Mouse (Mus musculus) macrophage (primary cell): Measurements from ENCODE around the gene Cfap43. TPM values are rescaled to one million over a fixed set of nuclear protein-coding genes. Genes with fewer than 3 reads are reported as not detected.

ENCODE experiments used
- H3K27ac ChIP-seq: fragments of 350-480 bp; formaldehyde crosslinking; 2 replicates; pipeline ENCODE4 v1.9.0; 2021
- H3K36me3 ChIP-seq: fragments of 350-480 bp; formaldehyde crosslinking; 2 replicates; pipeline ENCODE4 v1.9.0; 2021; ENCODE audit errors: inconsistent target
- H3K4me3 ChIP-seq: fragments of 350-480 bp; formaldehyde crosslinking; 2 replicates; pipeline ENCODE4 v1.9.0; 2021; ENCODE audit errors: inconsistent target
- H3K79me2 ChIP-seq: fragments of 350-480 bp; formaldehyde crosslinking; 2 replicates; pipeline ENCODE4 v1.9.0; 2021; ENCODE audit errors: inconsistent target
- WGBS: methylation state at CpG from one replicate; pipeline ENCODE4 v1.1.7; 2026; ENCODE audit warnings: inconsistent platforms; ENCODE audit not compliant: missing documents; 5-methylcytosine and 5-hydroxymethylcytosine counted together
- polyA plus RNA-seq: library from polyadenylated mRNA; stranded (reverse); fragments of 250-400 nt; gene quantifications from 3 replicates; pipeline ENCODE4 v1.2.4, GENCODE M21; 2018; ENCODE audit warnings: inconsistent platforms

Gene Cfap43
- polyA plus RNA-seq, 1 experiment from 2014 or later: 0.11 TPM

- Histone ChIP-seq H3K36me3 (no peaks in the 10 kb centered on the region), H3K79me2 (peaks cover 95% of the 10 kb centered on the region), H3K4me3 (no peak overlapping the region), H3K27ac (peak overlapping the region; percentile 33; the same call in 1 of the 2 replicates)
- 16% methylated on average over 5 of the region's 5 CpGs for WGBS
Observed at GRCm38 (mm10) chr19:47905603-47906002, 13.5 kb downstream of the Cfap43 start.

GRCm38 (mm10) chr19:47905081-47905480 is 14.0 kb downstream of the Cfap43 start:
- 22% methylated on average over 4 of the region's 4 CpGs for WGBS
- H3K79me2 ChIP-seq: peaks cover 95% of the 10 kb centered on the region
- H3K36me3 ChIP-seq: no peaks in the 10 kb centered on the region
- H3K4me3 ChIP-seq: no peak overlapping the region
- H3K27ac ChIP-seq: peak overlapping the region; percentile 33; the same call in 1 of the 2 replicates

GRCm38 (mm10) chr19:47903679-47904078 is 15.4 kb downstream of the Cfap43 start:
- WGBS: 100% methylated on average over 4 of the region's 4 CpGs
- H3K36me3 ChIP-seq: no peaks in the 10 kb centered on the region; the same call in 1 of the 2 replicates

GRCm38 (mm10) chr19:47902316-47903201 is 16.5 kb downstream of the Cfap43 start:
- Histone ChIP-seq H3K4me3 (no peak overlapping the region), H3K79me2 (peaks cover 97% of the 10 kb centered on the region), H3K27ac (no peak overlapping the region), H3K36me3 (peaks cover 7% of the 10 kb centered on the region)
- WGBS: 65% methylated on average over 13 of the region's 13 CpGs

More at GRCm38 (mm10) chr19:47903679-47904078, 15.4 kb downstream of the Cfap43 start:
- Histone ChIP-seq H3K4me3 (no peak overlapping the region), H3K27ac (no peak overlapping the region), H3K79me2 (peaks cover 97% of the 10 kb centered on the region)

- Histone ChIP-seq H3K36me3 (peaks cover 27% of the 10 kb centered on the region), H3K4me3 (no peak overlapping the region), H3K79me2 (peaks cover 87% of the 10 kb centered on the region), H3K27ac (no peak overlapping the region)
- WGBS: 76% methylated on average over 10 of the region's 10 CpGs
Observed at GRCm38 (mm10) chr19:47900558-47900957, 18.5 kb downstream of the Cfap43 start.

GRCm38 (mm10) chr19:47900012-47900411 is 19.1 kb downstream of the Cfap43 start:
- no peak overlapping the region for H3K27ac ChIP-seq
- peaks cover 31% of the 10 kb centered on the region for H3K36me3 ChIP-seq
- 89% methylated on average over 6 of the region's 6 CpGs for WGBS
- peaks cover 81% of the 10 kb centered on the region for H3K79me2 ChIP-seq
- H3K4me3 ChIP-seq: no peak overlapping the region

GRCm38 (mm10) chr19:47898472-47899079 is 20.5 kb downstream of the Cfap43 start:
- H3K79me2 ChIP-seq: peaks cover 67% of the 10 kb centered on the region
- 65% methylated on average over 8 of the region's 8 CpGs for WGBS
- H3K4me3 ChIP-seq: no peak overlapping the region
- no peak overlapping the region for H3K27ac ChIP-seq
- peaks cover 38% of the 10 kb centered on the region for H3K36me3 ChIP-seq

- Histone ChIP-seq H3K36me3 (peaks cover 36% of the 10 kb centered on the region), H3K79me2 (peaks cover 12% of the 10 kb centered on the region; the same call in 1 of the 2 replicates), H3K27ac (no peak overlapping the region), H3K4me3 (no peak overlapping the region)
- 93% methylated on average over 6 of the region's 6 CpGs for WGBS
Observed at GRCm38 (mm10) chr19:47893092-47893491, 26.0 kb downstream of the Cfap43 start.

- Histone ChIP-seq H3K4me3 (no peak overlapping the region), H3K27ac (no peak overlapping the region), H3K36me3 (peaks cover 23% of the 10 kb centered on the region; the same call in 1 of the 2 replicates), H3K79me2 (no peaks in the 10 kb centered on the region; the same call in 1 of the 2 replicates)
- 88% methylated on average over 11 of the region's 11 CpGs for WGBS
Observed at GRCm38 (mm10) chr19:47891562-47892312, 27.4 kb downstream of the Cfap43 start.

GRCm38 (mm10) chr19:47890489-47891130 is 28.5 kb downstream of the Cfap43 start:
- Histone ChIP-seq H3K79me2 (no peaks in the 10 kb centered on the region), H3K27ac (no peak overlapping the region), H3K36me3 (peaks cover 11% of the 10 kb centered on the region; the same call in 1 of the 2 replicates), H3K4me3 (peak overlapping the region; percentile 10; the same call in 1 of the 2 replicates)
- 21% methylated on average over 10 of the region's 10 CpGs for WGBS

GRCm38 (mm10) chr19:47888037-47888436 is 31.1 kb downstream of the Cfap43 start:
- Histone ChIP-seq H3K27ac (no peak overlapping the region), H3K4me3 (no peak overlapping the region), H3K36me3 (no peaks in the 10 kb centered on the region), H3K79me2 (no peaks in the 10 kb centered on the region)
- WGBS: 78% methylated on average over 8 of the region's 8 CpGs

GRCm38 (mm10) chr19:47887417-47887816 is 31.7 kb downstream of the Cfap43 start:
- Histone ChIP-seq H3K79me2 (no peaks in the 10 kb centered on the region), H3K27ac (no peak overlapping the region), H3K36me3 (no peaks in the 10 kb centered on the region), H3K4me3 (no peak overlapping the region)
- WGBS: 22% methylated on average over 10 of the region's 10 CpGs

- WGBS: 66% methylated on average over 7 of the region's 7 CpGs
- no peaks in the 10 kb centered on the region for H3K79me2 ChIP-seq
- H3K4me3 ChIP-seq: no peak overlapping the region
- H3K27ac ChIP-seq: no peak overlapping the region
- no peaks in the 10 kb centered on the region for H3K36me3 ChIP-seq
Observed at GRCm38 (mm10) chr19:47886617-47887016, 32.5 kb downstream of the Cfap43 start.

- Histone ChIP-seq H3K27ac (no peak overlapping the region), H3K36me3 (no peaks in the 10 kb centered on the region), H3K79me2 (no peaks in the 10 kb centered on the region), H3K4me3 (no peak overlapping the region)
- 91% methylated on average over 11 of the region's 11 CpGs for WGBS
Observed at GRCm38 (mm10) chr19:47885886-47886285, 33.2 kb downstream of the Cfap43 start.
